Mouse (Mus musculus) kidney, adult 2 months (tissue): ENCODE data around the gene Golph3. TPM values are rescaled to one million over a fixed set of nuclear protein-coding genes. Genes with fewer than 3 reads are reported as not detected.

Experiments used
- DNase-seq: peaks from one replicate; pipeline ENCODE4 v3.0.0; 2021
- H3K27ac ChIP-seq: fragments of 200-500 bp; 2 replicates; pipeline ENCODE4 v1.5.1; 2012; ENCODE audit warnings: low read depth, low read length, control low read depth, inconsistent platforms; ENCODE audit not compliant: insufficient read depth
- H3K27me3 ChIP-seq: fragments of 200-500 bp; replicated peaks from 2 replicates; pipeline ENCODE4 v1.6.1; 2012; ENCODE audit warnings: mild to moderate bottlenecking, moderate library complexity, low read length, inconsistent platforms; ENCODE audit not compliant: control insufficient read depth, insufficient read depth
- H3K36me3 ChIP-seq: fragments of 200-500 bp; 2 replicates; pipeline ENCODE4 v1.6.1; 2012; ENCODE audit warnings: mild to moderate bottlenecking, moderate library complexity, low read length, inconsistent platforms; ENCODE audit not compliant: control insufficient read depth, insufficient read depth
- H3K4me1 ChIP-seq: fragments of 200-500 bp; 2 replicates; pipeline ENCODE4 v1.6.1; 2011; ENCODE audit warnings: low read length; ENCODE audit not compliant: control insufficient read depth, insufficient read depth
- H3K4me3 ChIP-seq: fragments of 200-500 bp; 2 replicates; pipeline ENCODE4 v1.5.1; 2011; ENCODE audit warnings: mild to moderate bottlenecking, low read depth, low read length, control low read depth; ENCODE audit not compliant: insufficient read depth
- CTCF ChIP-seq: fragments of 200-500 bp; conservative IDR thresholded peaks from 2 replicates; pipeline ENCODE4 v1.5.1; 2011; ENCODE audit warnings: low read depth, mild to moderate bottlenecking, control low read depth, low read length, moderate library complexity, mixed read lengths; ENCODE audit not compliant: insufficient read depth, insufficient read length
- POLR2A ChIP-seq: fragments of 200-500 bp; IDR thresholded peaks from one replicate; pipeline ENCODE4 v1.6.1; 2011; ENCODE audit warnings: low read depth, low read length, control low read depth
- WGBS: fragments of 180-500 bp; shearing (Covaris S2); methylation state at CpG from one replicate; pipeline ENCODE4 v1.1.7; 2018; 5-methylcytosine and 5-hydroxymethylcytosine counted together
- polyA plus RNA-seq: library from polyadenylated mRNA; depleted of rRNA; stranded (reverse); fragments of >200 nt; gene quantifications from 2 replicates; pipeline ENCODE4 v1.2.3, GENCODE M21; 2012; rRNA removed

Golph3 gene
- polyA plus RNA-seq, 1 experiment = 73.6 TPM

GRCm38 (mm10) chr15:12388726-12389489 lies 67.7 kb downstream of the Golph3 start:
- WGBS = 68% methylated on average over 15 of the region's 15 CpGs
- TF ChIP-seq CTCF (no peak), POLR2A (no peak)
- H3K27ac ChIP-seq = no peak overlapping the region

GRCm38 (mm10) chr15:12394758-12395157 lies 73.5 kb downstream of the Golph3 start:
- Histone ChIP-seq H3K4me1 (no peaks in the 10 kb centered on the region), H3K4me3 (no peak overlapping the region), H3K36me3 (peaks cover 1% of the 10 kb centered on the region; the same call in 1 of the 2 replicates), H3K27me3 (no peaks in the 10 kb centered on the region), H3K27ac (no peak overlapping the region)
- TF ChIP-seq POLR2A (no peak), CTCF (no peak)
- no peak for DNase-seq
- WGBS = 79% methylated on average over 10 of the region's 10 CpGs

More at GRCm38 (mm10) chr15:12388726-12389489, 67.7 kb downstream of the Golph3 start:
- Histone ChIP-seq H3K27me3 (no peaks in the 10 kb centered on the region), H3K4me1 (no peaks in the 10 kb centered on the region), H3K36me3 (no peaks in the 10 kb centered on the region), H3K4me3 (no peak overlapping the region)
- no peak for DNase-seq

- no peak for TF ChIP-seq CTCF
- TF ChIP-seq POLR2A = no peak
- Histone ChIP-seq H3K27me3 (no peaks in the 10 kb centered on the region), H3K4me1 (no peaks in the 10 kb centered on the region), H3K36me3 (peaks cover 3% of the 10 kb centered on the region), H3K27ac (no peak overlapping the region), H3K4me3 (no peak overlapping the region)
- no peak for DNase-seq
- 73% methylated on average over 6 of the region's 6 CpGs for WGBS
These were observed 75.8 kb downstream of the Golph3 start for GRCm38 (mm10) chr15:12397032-12397431.

Other genes starting within 250 kb of the Golph3 start
- gene Zfr, start 203.6 kb upstream of the Golph3 start, polyA plus RNA-seq = 79.8 and 80.8 TPM in 2 replicates
- 27.3 and 28.1 TPM in 2 replicates for gene Mtmr12, start 116.4 kb upstream of the Golph3 start, polyA plus RNA-seq
- not detected in 2 replicates for gene 1810049J17Rik, start 449 bp downstream of the Golph3 start, polyA plus RNA-seq